Mouse (Mus musculus): ENCODE results near the gene Gm3646. TPM values are rescaled to one million over a fixed set of nuclear protein-coding genes. Genes with fewer than 3 reads are reported as not detected.

The Gm3646 gene
- polyA plus RNA-seq, 1 experiment = not detected

DNA sequence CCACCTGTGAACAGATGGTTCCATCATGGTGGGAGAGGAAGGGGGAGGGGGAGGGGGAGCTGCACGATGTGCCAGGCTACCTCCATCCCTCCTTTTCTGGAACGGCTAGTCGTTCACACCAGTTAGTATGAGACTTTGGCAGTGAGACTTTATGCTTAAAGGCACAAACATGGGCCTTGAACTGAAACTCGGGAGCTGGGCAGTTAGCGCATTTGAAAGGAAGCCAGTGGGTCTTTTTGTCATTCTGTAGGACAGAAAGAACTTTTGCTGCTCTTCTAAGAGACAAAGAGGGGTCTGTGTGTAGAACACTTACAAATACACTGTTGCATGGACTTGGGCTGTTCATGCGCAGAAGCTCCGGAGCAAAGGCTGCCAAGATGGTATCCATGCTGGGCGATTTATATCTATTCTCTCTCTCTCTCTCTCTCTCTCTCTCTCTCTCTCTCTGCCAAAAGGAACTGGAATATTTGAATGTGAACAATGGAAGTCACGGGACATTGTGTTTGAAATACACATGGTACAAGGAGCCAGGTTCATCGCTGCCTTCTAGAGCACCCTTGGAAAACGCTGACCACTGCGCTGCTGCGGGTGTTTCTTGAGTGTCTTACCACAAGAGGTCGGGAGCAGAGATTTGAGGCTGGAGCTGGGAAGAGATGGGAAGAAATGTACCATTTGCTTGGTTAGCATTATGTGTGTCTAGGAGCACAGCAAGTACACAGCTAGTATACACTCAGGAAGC, 31.0 kb downstream of the Gm3646 start:
- H3K27me3 ChIP-seq (ENCODE audit: control insufficient read depth, insufficient read depth, low read length, poor library complexity, severe bottlenecking) = no peaks in the 10 kb centered on the region
- H3K27ac ChIP-seq (ENCODE audit: insufficient read depth, low read length) = no peak overlapping the region
- no peak overlapping the region for H3K4me3 ChIP-seq (ENCODE audit: low read depth, low read length)
- H3K4me1 ChIP-seq (ENCODE audit: control insufficient read depth, insufficient read depth, low read length) = no peaks in the 10 kb centered on the region
- H3K9me3 ChIP-seq (replicated peaks; ENCODE audit: control insufficient read depth, insufficient read depth, low read length, poor library complexity, severe bottlenecking) = no peaks in the 10 kb centered on the region
- no peak for TF ChIP-seq EP300 (IDR thresholded peaks at IDR 0.05; ENCODE audit: insufficient read depth, low read depth, low read length)
- TF ChIP-seq POLR2A (IDR thresholded peaks at IDR 0.05; ENCODE audit: insufficient read depth, low read length) = no peak
- TF ChIP-seq CTCF (IDR thresholded peaks at IDR 0.05; ENCODE audit: low read depth, low read length) = no peak
- H3K9ac ChIP-seq (ENCODE audit: low read depth, poor library complexity, severe bottlenecking) = no peak overlapping the region
- no peaks in the 10 kb centered on the region for H3K36me3 ChIP-seq (ENCODE audit: control insufficient read depth, insufficient read depth, low read length, poor library complexity, severe bottlenecking)

DNA sequence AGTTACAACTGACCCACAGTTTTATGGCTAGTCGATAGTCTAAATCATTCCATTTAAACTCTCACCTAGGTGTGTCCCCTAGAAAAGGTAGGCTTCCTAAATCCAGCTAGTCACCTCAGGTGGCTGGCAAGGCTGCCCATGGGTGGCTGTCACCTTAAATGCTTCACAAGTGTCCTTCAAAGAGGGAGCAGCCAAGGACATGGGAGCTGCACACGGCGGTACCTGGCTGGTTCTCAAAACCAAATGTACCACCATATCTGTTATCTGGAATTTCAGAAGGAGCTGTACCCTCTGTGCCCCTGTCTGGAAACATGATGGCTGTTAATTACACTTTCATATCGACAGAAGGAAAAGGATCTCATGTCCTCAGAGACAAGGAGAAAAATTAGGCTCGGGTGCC, 31.6 kb downstream of the Gm3646 start:
- Histone ChIP-seq H3K27ac (ENCODE audit: insufficient read depth, low read length) (no peak overlapping the region), H3K9me3 (replicated peaks; ENCODE audit: control insufficient read depth, insufficient read depth, low read length, poor library complexity, severe bottlenecking) (no peaks in the 10 kb centered on the region), H3K27me3 (ENCODE audit: control insufficient read depth, insufficient read depth, low read length, poor library complexity, severe bottlenecking) (no peaks in the 10 kb centered on the region), H3K9ac (ENCODE audit: low read depth, poor library complexity, severe bottlenecking) (no peak overlapping the region), H3K4me3 (ENCODE audit: low read depth, low read length) (no peak overlapping the region), H3K36me3 (ENCODE audit: control insufficient read depth, insufficient read depth, low read length, poor library complexity, severe bottlenecking) (no peaks in the 10 kb centered on the region), H3K4me1 (ENCODE audit: control insufficient read depth, insufficient read depth, low read length) (no peaks in the 10 kb centered on the region)
- no peak for TF ChIP-seq CTCF (IDR thresholded peaks at IDR 0.05; ENCODE audit: low read depth, low read length)
- no peak for TF ChIP-seq POLR2A (IDR thresholded peaks at IDR 0.05; ENCODE audit: insufficient read depth, low read length)
- no peak for TF ChIP-seq EP300 (IDR thresholded peaks at IDR 0.05; ENCODE audit: insufficient read depth, low read depth, low read length)

DNA sequence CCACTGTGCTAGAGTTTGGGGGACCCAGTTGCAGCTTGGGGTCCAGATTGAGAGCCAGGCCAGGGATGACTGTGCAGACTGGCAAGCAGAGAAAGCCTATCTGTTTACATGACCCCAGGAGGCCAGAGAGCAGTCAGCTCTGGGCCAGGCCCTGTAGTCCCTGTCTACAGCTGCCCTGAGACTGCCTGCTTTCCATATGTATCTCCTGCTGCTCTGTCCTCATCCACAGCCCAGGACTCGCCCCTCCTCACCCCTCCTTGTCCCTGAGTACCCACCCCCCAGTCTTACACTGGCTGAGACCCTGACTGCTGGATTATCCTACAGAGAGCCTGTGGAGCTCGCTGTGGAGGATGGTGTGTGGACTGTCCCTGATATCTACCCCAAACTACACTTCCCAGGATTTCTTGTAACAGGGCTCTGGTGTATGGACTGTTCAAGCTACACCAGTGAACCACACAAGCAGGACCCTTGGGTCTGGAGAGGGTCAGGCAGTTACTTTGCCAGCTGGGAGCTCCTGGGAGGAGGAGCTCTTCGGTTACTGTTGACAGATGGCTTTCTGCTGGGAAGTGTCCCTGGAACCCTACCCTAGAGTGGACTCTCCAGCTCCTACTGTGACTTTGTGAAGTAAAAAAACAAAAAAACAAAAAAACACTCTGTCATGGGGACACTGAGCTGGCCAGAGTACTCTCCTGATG, 32.6 kb downstream of the Gm3646 start:
- no peaks in the 10 kb centered on the region for H3K27me3 ChIP-seq (ENCODE audit: control insufficient read depth, insufficient read depth, low read length, poor library complexity, severe bottlenecking)
- no peak overlapping the region for H3K4me3 ChIP-seq (ENCODE audit: low read depth, low read length)
- H3K4me1 ChIP-seq (ENCODE audit: control insufficient read depth, insufficient read depth, low read length) = no peaks in the 10 kb centered on the region
- H3K36me3 ChIP-seq (ENCODE audit: control insufficient read depth, insufficient read depth, low read length, poor library complexity, severe bottlenecking) = no peaks in the 10 kb centered on the region
- no peaks in the 10 kb centered on the region for H3K9me3 ChIP-seq (replicated peaks; ENCODE audit: control insufficient read depth, insufficient read depth, low read length, poor library complexity, severe bottlenecking)
- no peak overlapping the region for H3K27ac ChIP-seq (ENCODE audit: insufficient read depth, low read length)
- TF ChIP-seq CTCF (IDR thresholded peaks at IDR 0.05; ENCODE audit: low read depth, low read length) (no peak), POLR2A (IDR thresholded peaks at IDR 0.05; ENCODE audit: insufficient read depth, low read length) (no peak), EP300 (IDR thresholded peaks at IDR 0.05; ENCODE audit: insufficient read depth, low read depth, low read length) (no peak)
- H3K9ac ChIP-seq (ENCODE audit: low read depth, poor library complexity, severe bottlenecking) = no peak overlapping the region

DNA sequence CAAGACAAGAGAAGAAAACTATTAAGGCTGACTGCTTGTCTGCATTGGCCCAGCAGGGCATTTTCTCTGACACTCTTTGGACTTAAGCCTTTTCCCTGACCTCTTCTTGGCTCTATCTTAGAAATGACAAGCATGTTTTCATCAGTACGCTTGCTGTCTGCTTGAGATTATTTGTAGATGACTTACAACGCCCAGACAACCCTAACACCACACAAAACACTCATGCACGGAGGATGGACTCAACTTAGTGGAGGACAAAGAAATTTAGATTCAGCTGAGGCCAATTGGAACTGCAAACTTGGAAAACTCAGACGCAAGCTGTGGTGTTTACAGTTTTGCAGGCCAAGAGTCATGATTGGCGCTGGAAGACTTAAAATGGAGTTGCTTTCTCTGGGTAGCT, 34.7 kb downstream of the Gm3646 start:
- Histone ChIP-seq H3K9ac (ENCODE audit: low read depth, poor library complexity, severe bottlenecking) (no peak overlapping the region), H3K9me3 (replicated peaks; ENCODE audit: control insufficient read depth, insufficient read depth, low read length, poor library complexity, severe bottlenecking) (no peaks in the 10 kb centered on the region), H3K4me1 (ENCODE audit: control insufficient read depth, insufficient read depth, low read length) (no peaks in the 10 kb centered on the region), H3K4me3 (ENCODE audit: low read depth, low read length) (no peak overlapping the region), H3K27me3 (ENCODE audit: control insufficient read depth, insufficient read depth, low read length, poor library complexity, severe bottlenecking) (no peaks in the 10 kb centered on the region), H3K27ac (ENCODE audit: insufficient read depth, low read length) (no peak overlapping the region), H3K36me3 (ENCODE audit: control insufficient read depth, insufficient read depth, low read length, poor library complexity, severe bottlenecking) (no peaks in the 10 kb centered on the region)
- TF ChIP-seq EP300 (IDR thresholded peaks at IDR 0.05; ENCODE audit: insufficient read depth, low read depth, low read length) (no peak), POLR2A (IDR thresholded peaks at IDR 0.05; ENCODE audit: insufficient read depth, low read length) (no peak), CTCF (IDR thresholded peaks at IDR 0.05; ENCODE audit: low read depth, low read length) (no peak)

DNA sequence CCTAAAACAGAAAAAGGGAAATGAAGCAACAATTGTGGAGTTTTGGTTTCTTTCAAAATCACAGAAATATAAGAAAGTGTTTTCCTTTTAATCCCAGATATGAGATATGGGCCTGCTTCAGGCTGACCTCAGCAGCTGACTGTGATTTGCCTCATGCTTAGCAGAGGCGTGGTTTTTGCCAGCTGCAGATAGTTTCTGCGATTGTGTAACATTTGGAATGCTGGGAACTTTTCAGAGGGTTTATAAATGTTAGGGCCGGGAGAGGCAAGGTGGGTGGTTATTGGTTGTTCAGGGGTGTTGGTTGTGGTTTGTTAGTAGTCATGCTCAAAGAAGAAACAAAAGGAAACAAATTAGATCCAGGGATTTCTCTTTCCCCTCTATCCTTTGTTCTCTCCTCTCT, 37.1 kb downstream of the Gm3646 start:
- H3K4me3 ChIP-seq (ENCODE audit: low read depth, low read length) = no peak overlapping the region
- H3K27me3 ChIP-seq (ENCODE audit: control insufficient read depth, insufficient read depth, low read length, poor library complexity, severe bottlenecking) = no peaks in the 10 kb centered on the region
- no peaks in the 10 kb centered on the region for H3K36me3 ChIP-seq (ENCODE audit: control insufficient read depth, insufficient read depth, low read length, poor library complexity, severe bottlenecking)
- H3K27ac ChIP-seq (ENCODE audit: insufficient read depth, low read length) = no peak overlapping the region
- H3K9me3 ChIP-seq (replicated peaks; ENCODE audit: control insufficient read depth, insufficient read depth, low read length, poor library complexity, severe bottlenecking) = no peaks in the 10 kb centered on the region
- no peaks in the 10 kb centered on the region for H3K4me1 ChIP-seq (ENCODE audit: control insufficient read depth, insufficient read depth, low read length)
- TF ChIP-seq EP300 (IDR thresholded peaks at IDR 0.05; ENCODE audit: insufficient read depth, low read depth, low read length) = no peak
- TF ChIP-seq POLR2A (IDR thresholded peaks at IDR 0.05; ENCODE audit: insufficient read depth, low read length) = no peak
- no peak for TF ChIP-seq CTCF (IDR thresholded peaks at IDR 0.05; ENCODE audit: low read depth, low read length)
- H3K9ac ChIP-seq (ENCODE audit: low read depth, poor library complexity, severe bottlenecking) = no peak overlapping the region

DNA sequence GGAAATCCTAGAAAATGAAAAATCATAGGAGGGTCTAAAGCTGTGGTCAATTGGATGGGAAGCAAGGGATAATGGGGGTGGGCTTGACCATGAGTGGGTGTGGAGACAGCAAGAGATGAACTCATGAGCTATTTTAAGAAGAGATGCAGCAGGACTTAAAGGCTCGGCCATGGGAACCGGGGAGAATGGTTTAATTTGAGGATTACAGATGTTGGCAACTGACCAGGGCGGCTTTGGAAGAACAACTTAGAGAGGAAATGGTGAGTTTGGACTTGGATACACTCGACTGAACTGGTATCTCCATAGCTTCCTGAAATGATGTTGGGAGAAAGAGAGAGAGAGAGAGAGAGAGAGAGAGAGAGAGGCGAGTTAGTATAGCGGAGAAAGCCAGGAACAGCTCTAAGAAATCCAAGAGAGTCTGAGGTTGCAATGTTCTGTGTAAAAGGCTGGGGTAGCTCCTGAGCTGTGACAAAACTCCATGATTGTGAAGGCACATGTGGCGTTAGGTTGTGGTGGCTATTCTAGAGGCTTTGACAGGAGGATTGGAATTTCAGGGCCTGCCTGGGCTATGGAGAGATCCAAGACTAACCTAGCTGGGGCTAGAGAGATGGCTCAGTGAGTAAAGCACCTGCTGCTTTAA, 39.2 kb downstream of the Gm3646 start:
- Histone ChIP-seq H3K27me3 (ENCODE audit: control insufficient read depth, insufficient read depth, low read length, poor library complexity, severe bottlenecking) (no peaks in the 10 kb centered on the region), H3K9ac (ENCODE audit: low read depth, poor library complexity, severe bottlenecking) (no peak overlapping the region), H3K4me3 (ENCODE audit: low read depth, low read length) (no peak overlapping the region), H3K4me1 (ENCODE audit: control insufficient read depth, insufficient read depth, low read length) (no peaks in the 10 kb centered on the region), H3K27ac (ENCODE audit: insufficient read depth, low read length) (no peak overlapping the region), H3K36me3 (ENCODE audit: control insufficient read depth, insufficient read depth, low read length, poor library complexity, severe bottlenecking) (no peaks in the 10 kb centered on the region), H3K9me3 (replicated peaks; ENCODE audit: control insufficient read depth, insufficient read depth, low read length, poor library complexity, severe bottlenecking) (no peaks in the 10 kb centered on the region)
- no peak for TF ChIP-seq POLR2A (IDR thresholded peaks at IDR 0.05; ENCODE audit: insufficient read depth, low read length)
- no peak for TF ChIP-seq CTCF (IDR thresholded peaks at IDR 0.05; ENCODE audit: low read depth, low read length)
- no peak for TF ChIP-seq EP300 (IDR thresholded peaks at IDR 0.05; ENCODE audit: insufficient read depth, low read depth, low read length)
